Mouse (Mus musculus): Measurements from ENCODE around the gene Aoc3.
A peak's percentile ranks its signal among the peaks of the same experiment; 100 is the strongest.
"Not testable (repeated sequence)": the region's sequence is repeated elsewhere in the genome, so short reads cannot be mapped to it uniquely, and the experiment has no call there.

Gene Aoc3

GRCm38 (mm10) chr11:101330371-101330924, at the start of gene Aoc3:
Aoc3 (plus strand) TSS chr11:101330605.
- no peak for DNase-seq (ENCODE audit: low read depth, low spot score)

DNA sequence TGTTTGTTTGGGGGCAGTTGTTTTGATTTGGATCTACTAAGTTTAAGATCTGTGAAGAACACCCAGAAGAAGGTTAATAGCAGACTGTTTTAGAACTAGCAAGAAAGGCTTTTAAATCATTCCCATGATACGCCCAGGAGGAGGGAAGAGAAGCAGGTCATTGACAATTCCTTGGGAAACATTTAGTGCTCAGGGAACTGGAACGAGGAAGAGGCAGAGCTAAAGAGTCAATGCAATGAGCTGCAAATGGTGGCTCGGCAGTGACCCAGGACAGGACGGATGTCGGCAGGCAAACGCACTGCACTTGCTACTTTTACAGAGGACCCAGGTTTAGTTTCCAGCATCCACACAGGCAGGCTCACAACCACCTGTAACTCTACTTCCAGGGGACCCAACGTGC, 49.6 kb upstream of the Aoc3 start:
- DNase-seq (ENCODE audit: low read depth, low spot score), result no peak

DNA sequence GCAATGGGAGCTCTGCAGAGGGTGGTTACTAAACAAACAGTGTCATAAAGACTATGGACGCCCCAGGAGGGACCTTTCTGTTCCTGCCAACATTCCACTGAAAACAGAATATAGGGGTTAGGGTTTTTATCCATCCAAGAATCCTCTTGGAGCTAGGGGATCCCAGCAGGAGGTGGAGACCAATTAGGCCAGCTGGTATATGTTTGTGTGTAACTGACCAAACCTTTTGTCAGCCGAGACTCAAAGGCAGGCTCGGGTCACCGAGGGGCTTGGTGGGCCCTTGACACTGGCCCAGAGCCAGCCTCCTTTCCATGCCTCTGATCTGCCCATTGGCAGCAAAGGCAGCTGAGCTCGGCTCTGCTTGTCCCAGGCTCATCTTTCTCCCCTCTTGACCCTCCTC, 47.5 kb upstream of the Aoc3 start:
- no peak for DNase-seq (ENCODE audit: low read depth, low spot score)

DNA sequence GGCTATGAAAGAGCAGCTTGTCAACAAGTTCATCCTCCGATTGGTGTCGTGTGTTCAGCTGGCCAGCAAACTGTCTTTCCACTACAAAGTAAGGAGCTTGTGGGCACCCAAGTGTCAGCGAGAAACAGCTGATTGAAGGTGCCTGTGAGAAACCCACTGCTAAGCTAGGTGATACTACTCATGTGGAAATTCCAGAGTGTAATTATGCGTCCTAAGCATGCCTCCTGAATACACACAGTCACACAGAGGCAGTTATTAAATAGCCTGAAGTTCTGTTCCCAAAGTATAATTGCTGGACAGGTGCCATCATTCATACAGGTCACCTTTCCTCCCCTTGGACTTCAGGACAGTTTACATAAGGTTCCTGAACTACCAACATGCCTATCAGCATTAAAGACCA, 46.6 kb upstream of the Aoc3 start:
- no peak for DNase-seq (ENCODE audit: low read depth, low spot score)

- DNase-seq (ENCODE audit: low read depth, low spot score), result no peak
Observed at GRCm38 (mm10) chr11:101287306-101287705, 43.1 kb upstream of the Aoc3 start.

DNA sequence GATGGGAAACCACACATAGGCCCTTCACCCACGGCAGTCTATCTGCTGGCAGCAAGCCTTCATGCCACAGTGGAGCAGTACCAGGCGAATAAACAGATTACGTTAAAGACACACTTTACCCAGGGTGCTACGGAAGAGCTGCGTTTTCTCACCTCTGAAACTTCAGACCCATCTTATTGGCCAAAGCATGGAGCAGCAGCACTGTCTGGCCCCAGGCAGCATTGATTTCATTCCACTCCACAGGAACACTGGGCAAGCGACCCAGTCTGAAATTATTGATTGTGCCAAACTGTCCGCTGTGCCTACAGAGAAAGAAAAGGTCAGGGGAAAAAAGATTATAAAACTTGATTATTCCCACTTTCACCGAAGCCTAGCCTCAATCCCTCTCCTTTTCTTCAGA, 39.2 kb upstream of the Aoc3 start:
- DNase-seq (ENCODE audit: low read depth, low spot score), result no peak

DNA sequence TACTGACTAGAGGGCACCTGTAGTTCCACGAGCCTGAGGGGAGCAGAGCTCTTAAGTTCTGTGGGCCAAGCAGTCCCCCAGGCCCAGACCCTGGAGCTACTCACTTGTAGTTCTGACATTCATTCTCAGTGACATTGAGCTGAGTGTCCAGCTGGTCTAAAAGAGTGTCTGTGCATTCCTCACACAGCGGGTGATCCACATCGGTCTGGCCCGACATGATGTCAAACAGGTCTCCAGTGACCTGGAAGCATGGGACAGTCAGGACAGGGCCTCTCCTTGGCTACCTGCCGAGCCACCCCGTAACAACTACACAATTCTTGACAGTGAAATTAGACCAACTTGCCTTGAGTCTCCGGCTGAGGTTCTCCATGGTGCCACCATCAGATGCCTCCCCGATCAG, 35.2 kb upstream of the Aoc3 start:
- DNase-seq (ENCODE audit: low read depth, low spot score), result no peak

GRCm38 (mm10) chr11:101300881-101301280, 29.5 kb upstream of the Aoc3 start:
- DNase-seq (ENCODE audit: low read depth, low spot score), result no peak

DNA sequence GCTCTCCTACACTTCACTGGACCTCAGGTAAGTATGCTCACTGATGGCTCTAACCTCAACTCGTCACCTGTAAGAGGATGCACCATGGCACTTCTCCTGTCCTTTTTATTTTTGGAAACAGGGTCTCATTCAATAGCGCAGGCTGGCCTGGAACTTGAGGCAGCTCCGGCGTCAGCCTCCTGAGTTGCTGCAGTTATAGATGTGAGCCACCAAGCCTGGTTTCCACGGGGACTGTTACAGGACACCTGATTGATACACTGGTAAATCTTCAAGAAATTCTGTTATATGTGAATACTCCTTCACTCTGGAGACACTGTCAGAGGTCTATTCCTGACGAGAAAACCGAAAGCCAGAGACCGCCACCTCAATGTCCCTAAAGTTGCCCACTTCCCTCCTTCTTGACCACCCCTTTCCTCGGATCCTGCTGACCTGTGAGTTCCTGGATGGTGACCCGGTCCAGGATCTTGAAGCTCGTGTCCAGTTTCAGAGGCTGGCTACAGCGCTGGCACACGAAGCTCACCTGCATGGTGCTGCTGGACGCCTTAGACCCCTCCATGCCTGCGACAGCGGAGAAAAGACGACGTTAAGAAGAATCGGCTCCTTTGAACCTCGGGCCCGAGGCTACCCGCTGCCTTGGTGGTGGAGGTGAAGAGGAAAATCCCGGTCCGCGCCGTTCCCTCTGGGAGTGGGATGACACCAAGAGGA, 29.0 kb upstream of the Aoc3 start:
- no peak for DNase-seq (ENCODE audit: low read depth, low spot score)

DNA sequence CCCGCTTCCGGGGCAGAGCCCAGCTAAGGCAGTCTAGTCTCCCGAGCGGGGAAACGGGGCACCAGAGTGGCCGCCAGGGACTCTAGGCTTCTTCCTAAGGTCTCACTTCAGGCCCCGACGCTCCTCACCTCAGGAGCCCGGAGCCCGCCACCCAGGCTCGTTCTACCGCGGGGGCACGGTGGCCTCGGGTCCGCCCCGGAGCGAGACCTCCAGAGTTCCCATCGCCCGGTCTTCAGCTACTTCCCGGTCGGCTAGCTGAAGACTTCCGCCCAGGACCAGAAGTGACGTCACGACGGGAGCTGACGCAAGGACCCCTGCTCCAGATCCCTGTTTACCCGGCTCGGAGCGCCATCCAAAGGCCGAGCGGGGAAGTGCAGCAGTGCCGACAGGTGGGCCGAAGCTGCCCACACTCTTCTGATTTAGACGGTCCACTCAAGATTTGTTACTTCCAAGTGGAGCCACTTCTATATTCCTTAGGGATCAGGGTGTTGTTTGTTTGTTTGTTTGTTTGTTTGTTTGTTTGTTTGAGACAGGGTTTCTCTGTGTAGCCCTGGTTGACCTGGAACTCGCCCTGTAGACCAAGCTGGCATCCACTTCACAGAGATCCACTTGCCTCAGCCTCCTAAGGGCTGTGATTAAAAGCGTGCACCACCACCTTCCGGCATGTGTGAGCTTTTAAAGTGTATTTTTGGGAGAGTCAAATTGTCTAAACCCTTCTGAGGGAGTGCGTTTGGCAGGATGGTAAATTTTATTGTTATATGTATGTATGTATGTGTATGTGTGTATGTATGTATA, 28.2 kb upstream of the Aoc3 start, which contains the start of gene Becn1:
TSS of gene Becn1 (minus strand) at position 283 of the 795 bp plus-strand sequence.
- peak; percentile 93 for DNase-seq (ENCODE audit: low read depth, low spot score)

- no peak for DNase-seq (ENCODE audit: low read depth, low spot score)
Observed at GRCm38 (mm10) chr11:101307744-101308143, 22.7 kb upstream of the Aoc3 start.

DNA sequence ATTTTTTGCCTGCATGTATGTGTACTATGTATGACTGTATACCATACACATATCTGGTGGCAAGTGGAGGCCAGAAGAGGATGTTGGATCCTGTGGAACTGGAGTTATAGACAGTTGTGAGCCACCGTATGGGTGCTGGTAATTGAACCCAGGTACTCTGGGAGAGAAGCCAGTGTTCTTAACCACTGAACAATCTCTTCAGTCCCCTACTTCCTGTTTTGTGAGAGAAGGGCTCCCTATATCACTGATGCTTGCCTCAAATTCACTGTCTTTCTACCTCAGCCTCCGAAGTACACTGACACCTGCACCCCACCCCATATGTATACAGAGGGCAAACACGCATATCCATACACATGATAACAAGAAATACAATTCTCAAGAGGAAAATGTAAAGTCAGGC, 19.3 kb upstream of the Aoc3 start:
- no peak for DNase-seq (ENCODE audit: low read depth, low spot score)

- no peak for DNase-seq (ENCODE audit: low read depth, low spot score)
Observed at GRCm38 (mm10) chr11:101312150-101312549, 18.3 kb upstream of the Aoc3 start.

GRCm38 (mm10) chr11:101314567-101314966, 15.8 kb upstream of the Aoc3 start:
- no peak for DNase-seq (ENCODE audit: low read depth, low spot score)

GRCm38 (mm10) chr11:101315082-101315650, 15.2 kb upstream of the Aoc3 start:
- DNase-seq (ENCODE audit: low read depth, low spot score), result no peak

- peak; percentile 90 for DNase-seq (ENCODE audit: low read depth, low spot score)
Observed at GRCm38 (mm10) chr11:101315665-101316500, 14.5 kb upstream of the Aoc3 start, which contains the start of gene Psme3. Psme3 (plus strand) TSS chr11:101316213.

- no peak for DNase-seq (ENCODE audit: low read depth, low spot score)
Observed at GRCm38 (mm10) chr11:101316501-101316917, 13.9 kb upstream of the Aoc3 start.

DNA sequence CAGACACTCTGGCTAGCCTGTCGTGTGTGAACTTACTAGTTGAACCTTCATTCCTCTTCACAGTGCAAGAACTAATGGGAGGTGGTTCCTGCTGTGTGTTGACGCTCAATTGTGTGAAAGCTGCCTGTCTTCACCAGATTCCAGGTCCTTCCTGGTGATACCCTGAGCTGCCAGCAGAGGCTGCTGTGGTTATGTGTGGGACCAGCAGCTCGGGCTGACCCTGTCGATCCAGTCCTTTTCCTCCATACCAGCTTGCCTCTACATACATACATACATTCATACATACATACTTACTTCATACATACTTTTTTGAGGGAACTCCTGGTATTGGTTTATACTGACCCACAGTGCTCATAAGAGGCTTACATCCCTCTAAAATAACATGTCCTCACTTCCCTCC, 6.8 kb upstream of the Aoc3 start:
- DNase-seq (ENCODE audit: low read depth, low spot score), result peak; percentile 50

DNA sequence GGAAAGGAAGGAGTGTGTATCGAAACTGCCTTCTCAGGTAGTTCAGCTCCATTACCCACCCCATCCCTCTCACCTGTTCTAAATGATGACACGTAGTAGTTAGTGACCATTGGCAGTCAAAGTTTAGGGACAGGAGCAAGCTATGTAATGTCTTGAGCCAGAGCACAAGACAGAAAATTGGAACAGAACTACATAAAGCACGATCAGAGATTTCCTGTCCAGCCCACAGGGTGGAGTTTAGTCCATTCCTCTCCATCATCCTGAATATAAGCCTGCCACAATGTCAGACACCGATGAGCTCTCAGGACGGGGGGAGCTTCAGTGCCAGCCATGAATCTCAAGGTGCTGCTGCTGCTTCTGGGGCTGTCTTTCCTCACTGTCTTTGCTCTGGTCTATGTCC, 5.6 kb upstream of the Aoc3 start, which contains the start of gene Aoc2:
TSS of gene Aoc2 (plus strand) at position 301 of the 400 bp plus-strand sequence.
- DNase-seq (ENCODE audit: low read depth, low spot score), result no peak

GRCm38 (mm10) chr11:101325201-101325600, 5.2 kb upstream of the Aoc3 start:
- not testable (repeated sequence) for DNase-seq (ENCODE audit: low read depth, low spot score)

GRCm38 (mm10) chr11:101326147-101326546, 4.3 kb upstream of the Aoc3 start:
- DNase-seq (ENCODE audit: low read depth, low spot score), result no peak

Measured in retina, postnatal 7 days (tissue).